Comparison of ENCODE assay signal across 10 mouse cellular contexts in the genomic region with DNA sequence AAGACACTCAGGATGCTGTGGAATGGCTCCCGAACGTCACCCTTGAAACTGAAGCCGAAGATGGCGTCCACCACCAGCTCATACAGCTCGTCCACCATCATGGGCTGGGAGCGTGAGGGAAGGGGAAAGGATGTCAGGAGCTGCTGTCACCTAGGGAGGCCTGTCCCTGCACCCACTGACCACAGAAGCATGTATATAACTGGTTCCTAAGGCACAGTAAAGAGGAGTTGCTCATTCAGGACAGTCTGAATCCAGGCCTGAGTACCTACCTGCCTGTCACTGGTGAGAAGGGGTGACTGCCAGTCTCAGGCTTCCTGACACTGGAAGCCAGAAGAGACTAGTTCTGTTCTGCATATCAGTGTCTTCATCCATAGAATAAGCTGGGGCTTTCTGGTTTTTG. TPM values are rescaled to one million over a fixed set of nuclear protein-coding genes. Genes with fewer than 3 reads are reported as not detected.
A peak's percentile ranks its signal among the peaks of the same experiment; 100 is the strongest.
DNase-seq lines count a peak whose midpoint lies in the region; ATAC-seq and TF ChIP-seq lines count a peak whose summit lies in the region.
"Had no signal": no experiment of that assay in that cellular context is flagged by ENCODE, and none has a peak within 500 bp of the region (broad histone marks: within the 10 kb centered on the region; RNA-seq: fewer than 3 reads in every experiment).

No protein-coding gene starts in this region.

- TF ChIP-seq CTCF in lung, embryonic 14.5 days (IDR thresholded peaks at IDR 0.05; ENCODE audit: low read depth) = no peak
- no peak for TF ChIP-seq CTCF in lung, adult 2 months (IDR thresholded peaks at IDR 0.05; ENCODE audit: insufficient read depth, low read length)

- no peaks in the 10 kb centered on the region for H3K27me3 ChIP-seq in lung, embryonic 14.5 days (ENCODE audit: insufficient read depth, low read length)
- H3K27me3 ChIP-seq in forebrain, embryonic 15.5 days = no peaks in the 10 kb centered on the region
- H3K27me3 ChIP-seq in liver, embryonic 12.5 days (replicated peaks) = no peaks in the 10 kb centered on the region
- H3K27me3 ChIP-seq in stomach, embryonic 15.5 days (replicated peaks) = no peaks in the 10 kb centered on the region
- H3K27me3 ChIP-seq: Patski had no signal

- peak overlapping the region; percentile 88 for H3K9ac ChIP-seq in lung, embryonic 14.5 days
- H3K9ac ChIP-seq in forebrain, embryonic 15.5 days (replicated peaks) = 0 out of 2 replicates have a peak overlapping the region, but pooled peaks have one; percentile 82
- peak overlapping the region; percentile 82; the same call in 1 of the 2 replicates for H3K9ac ChIP-seq in liver, embryonic 12.5 days
- H3K9ac ChIP-seq in stomach, embryonic 15.5 days = no peak overlapping the region

- no peak for ATAC-seq in lung, embryonic 14.5 days (ENCODE audit: insufficient read depth)
- no peak for ATAC-seq in forebrain, embryonic 15.5 days (replicated peaks)
- ATAC-seq in liver, embryonic 12.5 days = no peak
- no peak for ATAC-seq in stomach, embryonic 15.5 days (ENCODE audit: insufficient read depth, low FRiP score, low read depth)

- peak overlapping the region; percentile 87; the same call in 1 of the 2 replicates for H3K4me3 ChIP-seq in lung, embryonic 14.5 days (ENCODE audit: low read depth, low read length)
- H3K4me3 ChIP-seq in lung, adult 2 months (replicated peaks; ENCODE audit: extremely low read depth, low read depth, low read length) = no peak overlapping the region
- peak overlapping the region; percentile 66 for H3K4me3 ChIP-seq in forebrain, embryonic 15.5 days
- H3K4me3 ChIP-seq in liver, embryonic 12.5 days = peak overlapping the region; percentile 82
- H3K4me3 ChIP-seq in stomach, embryonic 15.5 days (replicated peaks) = 0 out of 2 replicates have a peak overlapping the region, but pooled peaks have one; percentile 84

- no peak overlapping the region for H3K27ac ChIP-seq in lung, embryonic 14.5 days (ENCODE audit: low read depth)
- no peak overlapping the region for H3K27ac ChIP-seq in forebrain, embryonic 15.5 days (replicated peaks)
- H3K27ac ChIP-seq in liver, embryonic 12.5 days = no peak overlapping the region
- no peak overlapping the region for H3K27ac ChIP-seq in stomach, embryonic 15.5 days

- no peaks in the 10 kb centered on the region for H3K4me1 ChIP-seq in lung, embryonic 14.5 days (ENCODE audit: insufficient read depth)
- H3K4me1 ChIP-seq in lung, adult 2 months (ENCODE audit: control insufficient read depth, insufficient read depth, low read length) = peaks cover 8% of the 10 kb centered on the region
- peaks cover 20% of the 10 kb centered on the region for H3K4me1 ChIP-seq in forebrain, embryonic 15.5 days
- peaks cover 23% of the 10 kb centered on the region for H3K4me1 ChIP-seq in liver, embryonic 12.5 days
- peaks cover 11% of the 10 kb centered on the region for H3K4me1 ChIP-seq in stomach, embryonic 15.5 days

- 75% methylated on average over 6 of the region's 6 CpGs for WGBS in lung, embryonic 14.5 days
- 85% methylated on average over 6 of the region's 6 CpGs for WGBS in lung, adult 2 months
- WGBS in forebrain, embryonic 15.5 days = 86% methylated on average over 6 of the region's 6 CpGs
- 84% methylated on average over 6 of the region's 6 CpGs for WGBS in liver, embryonic 12.5 days (ENCODE audit: insufficient replicate concordance)
- 82% methylated on average over 6 of the region's 6 CpGs for WGBS in stomach, embryonic 15.5 days

- TF ChIP-seq POLR2A in lung, adult 2 months (IDR thresholded peaks at IDR 0.05; ENCODE audit: borderline replicate concordance, extremely low read depth, low read depth, low read length) = no peak

- no peaks in the 10 kb centered on the region for H3K9me3 ChIP-seq in lung, embryonic 14.5 days (ENCODE audit: low read depth, low read length)
- H3K9me3 ChIP-seq in forebrain, embryonic 15.5 days = no peaks in the 10 kb centered on the region
- no peaks in the 10 kb centered on the region for H3K9me3 ChIP-seq in liver, embryonic 12.5 days (replicated peaks)
- H3K9me3 ChIP-seq in stomach, embryonic 15.5 days = no peaks in the 10 kb centered on the region

- H3K4me2 ChIP-seq in lung, embryonic 14.5 days = peak overlapping the region; percentile 89
- H3K4me2 ChIP-seq in forebrain, embryonic 15.5 days (replicated peaks) = no peak overlapping the region
- H3K4me2 ChIP-seq in liver, embryonic 12.5 days = peak overlapping the region; percentile 91
- peak overlapping the region; percentile 81 for H3K4me2 ChIP-seq in stomach, embryonic 15.5 days

- DNase-seq in lung, embryonic 14.5 days = no peak
- DNase-seq in lung, adult 2 months = no peak
- no peak for DNase-seq in yolk sac, embryonic 10.5 days (ENCODE audit: low spot score)
- DNase-seq in adrenal gland, postnatal 10 days = no peak
- DNase-seq: kidney, postnatal 10 days had no signal

- peaks cover 34% of the 10 kb centered on the region for H3K36me3 ChIP-seq in lung, embryonic 14.5 days (ENCODE audit: insufficient read depth)
- H3K36me3 ChIP-seq in forebrain, embryonic 15.5 days = peaks cover 41% of the 10 kb centered on the region
- H3K36me3 ChIP-seq in liver, embryonic 12.5 days = peaks cover 47% of the 10 kb centered on the region
- peaks cover 19% of the 10 kb centered on the region for H3K36me3 ChIP-seq in stomach, embryonic 15.5 days

RNA-seq across cellular contexts. Expression of a gene that starts 1.3 kb away (rescaled TPM):
- polyA plus RNA-seq in lung, embryonic 14.5 days (2014; fragmentation: Nextera tagmentation; extraction: Ambion mirVana) = 183 and 192 TPM in 2 replicates
- polyA plus RNA-seq in lung, adult 2 months (2012; rRNA removed) = 90.5 and 117 TPM in 2 replicates
- polyA plus RNA-seq in forebrain, embryonic 15.5 days (2015; fragmentation: Nextera tagmentation; extraction: Ambion mirVana) = 167 and 170 TPM in 2 replicates
- polyA plus RNA-seq in liver, embryonic 12.5 days (2016; fragmentation: Nextera tagmentation; extraction: Ambion mirVana) = 72.1 TPM in 2 replicates
- polyA plus RNA-seq in stomach, embryonic 15.5 days (2015; fragmentation: Nextera tagmentation; extraction: Ambion mirVana) = 156 and 163 TPM in 2 replicates
- total RNA-seq in adrenal gland, postnatal 10 days (2021) = 100 to 1,000 TPM; 140 to 150 TPM

RNA-seq across cellular contexts. Expression of a gene that starts 14.1 kb away (rescaled TPM):
- polyA plus RNA-seq in lung, embryonic 14.5 days (2014; fragmentation: Nextera tagmentation; extraction: Ambion mirVana) = 35.8 and 40.6 TPM in 2 replicates
- 5.7 and 7.2 TPM in 2 replicates for polyA plus RNA-seq in lung, adult 2 months (2012; rRNA removed)
- 29.7 and 31.1 TPM in 2 replicates for polyA plus RNA-seq in forebrain, embryonic 15.5 days (2015; fragmentation: Nextera tagmentation; extraction: Ambion mirVana)
- polyA plus RNA-seq in liver, embryonic 12.5 days (2016; fragmentation: Nextera tagmentation; extraction: Ambion mirVana) = 41.4 and 44.0 TPM in 2 replicates
- polyA plus RNA-seq in stomach, embryonic 15.5 days (2015; fragmentation: Nextera tagmentation; extraction: Ambion mirVana) = 33.7 and 35.0 TPM in 2 replicates
- total RNA-seq in adrenal gland, postnatal 10 days (2021) = 10 to 100 TPM; 12.1 to 12.4 TPM

RNA-seq across cellular contexts. Expression of a gene that starts 21.1 kb away (rescaled TPM):
- not detected in 2 replicates for polyA plus RNA-seq in lung, embryonic 14.5 days (2014; fragmentation: Nextera tagmentation; extraction: Ambion mirVana)
- polyA plus RNA-seq in lung, adult 2 months (2012; rRNA removed) = not detected in 2 replicates
- not detected in 2 replicates for polyA plus RNA-seq in forebrain, embryonic 15.5 days (2015; fragmentation: Nextera tagmentation; extraction: Ambion mirVana)
- not detected in 2 replicates for polyA plus RNA-seq in liver, embryonic 12.5 days (2016; fragmentation: Nextera tagmentation; extraction: Ambion mirVana)
- not detected in 2 replicates for polyA plus RNA-seq in stomach, embryonic 15.5 days (2015; fragmentation: Nextera tagmentation; extraction: Ambion mirVana)
- not detected for total RNA-seq in adrenal gland, postnatal 10 days (2021)
- polyA plus RNA-seq: Patski; spleen, adult 2 months had no signal

RNA-seq across cellular contexts. Expression of a gene that starts 24.7 kb away (rescaled TPM):
- polyA plus RNA-seq in lung, embryonic 14.5 days (2014; fragmentation: Nextera tagmentation; extraction: Ambion mirVana) = 31.2 and 32.5 TPM in 2 replicates
- polyA plus RNA-seq in lung, adult 2 months (2012; rRNA removed) = 1.8 and 2.5 TPM in 2 replicates
- polyA plus RNA-seq in forebrain, embryonic 15.5 days (2015; fragmentation: Nextera tagmentation; extraction: Ambion mirVana) = 7.1 and 8.9 TPM in 2 replicates
- polyA plus RNA-seq in liver, embryonic 12.5 days (2016; fragmentation: Nextera tagmentation; extraction: Ambion mirVana) = 11.2 and 11.8 TPM in 2 replicates
- 16.0 and 18.7 TPM in 2 replicates for polyA plus RNA-seq in stomach, embryonic 15.5 days (2015; fragmentation: Nextera tagmentation; extraction: Ambion mirVana)
- total RNA-seq in adrenal gland, postnatal 10 days (2021) = 10 to 100 TPM in 1 of 2 experiments, 1 to 10 TPM in 1; 6.9 to 11.5 TPM

RNA-seq across cellular contexts. Expression of a gene that starts 29.6 kb away (rescaled TPM):
- polyA plus RNA-seq in lung, embryonic 14.5 days (2014; fragmentation: Nextera tagmentation; extraction: Ambion mirVana) = not detected in 2 replicates
- polyA plus RNA-seq in lung, adult 2 months (2012; rRNA removed) = 0.06 and 0.37 TPM in 2 replicates
- polyA plus RNA-seq in forebrain, embryonic 15.5 days (2015; fragmentation: Nextera tagmentation; extraction: Ambion mirVana) = 0.43 and 0.89 TPM in 2 replicates
- polyA plus RNA-seq in liver, embryonic 12.5 days (2016; fragmentation: Nextera tagmentation; extraction: Ambion mirVana) = not detected in 2 replicates
- 0.18 TPM in 1 of 2 replicates, not detected in the other for polyA plus RNA-seq in stomach, embryonic 15.5 days (2015; fragmentation: Nextera tagmentation; extraction: Ambion mirVana)
- total RNA-seq in adrenal gland, postnatal 10 days (2021) = not detected
- polyA plus RNA-seq: spleen, adult 2 months had no signal
